10 mouse cellular contexts compared by ENCODE assay signal in the genomic region with DNA sequence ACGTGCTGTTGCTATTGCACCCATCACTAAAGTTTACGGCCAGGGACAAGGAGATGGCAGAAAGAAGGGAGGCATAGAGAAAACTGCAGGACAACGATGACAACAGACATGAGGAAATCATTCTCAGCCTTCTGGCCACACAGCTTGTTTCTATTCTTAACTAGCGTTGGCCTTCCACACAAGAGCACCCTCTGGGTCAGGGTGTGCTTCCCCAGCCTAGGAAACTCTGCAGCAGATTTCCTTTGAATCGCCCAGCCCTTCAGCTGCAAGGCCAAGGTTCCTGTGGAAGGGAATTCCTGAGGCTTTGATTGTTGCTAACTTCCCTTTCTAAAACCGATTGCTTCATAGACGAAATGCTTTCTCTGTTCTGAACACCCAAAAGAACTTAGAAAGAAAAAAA.
DNase-seq lines count a peak whose midpoint lies in the region; ATAC-seq lines count a peak whose summit lies in the region.
"Had no signal": no experiment of that assay in that cellular context is flagged by ENCODE, and none has a peak within 500 bp of the region (broad histone marks: within the 10 kb centered on the region; RNA-seq: fewer than 3 reads in every experiment).

No protein-coding gene starts in this region.

- H3K27ac ChIP-seq in heart, embryonic 13.5 days (replicated peaks): peak overlapping the region; percentile 41; the same call in 1 of the 2 replicates
- H3K27ac ChIP-seq: embryonic facial prominence, embryonic 12.5 days; macrophage; neural tube, embryonic 12.5 days had no signal

- H3K9me3 ChIP-seq in heart, embryonic 13.5 days: no peaks in the 10 kb centered on the region
- H3K9me3 ChIP-seq: embryonic facial prominence, embryonic 12.5 days; neural tube, embryonic 12.5 days had no signal

- DNase-seq in ovary, postnatal 36 days (ENCODE audit: low spot score): peak; percentile 53
- DNase-seq in ovary, postnatal 14 days (ENCODE audit: low spot score): no peak
- DNase-seq in kidney, postnatal 36 days: peak; percentile 37 to 53
- DNase-seq in right cerebral cortex, postnatal 25 days: no peak
- no peak for DNase-seq in left cerebral cortex, adult 8-10 months (ENCODE audit: low spot score in 2 of 2)
- DNase-seq in frontal cortex, postnatal 14 days (ENCODE audit: low spot score in 2 of 2): no peak

- H3K4me2 ChIP-seq in heart, embryonic 13.5 days: no peak overlapping the region
- H3K4me2 ChIP-seq: embryonic facial prominence, embryonic 12.5 days; neural tube, embryonic 12.5 days had no signal

- H3K4me3 ChIP-seq in heart, embryonic 13.5 days: no peak overlapping the region
- H3K4me3 ChIP-seq: embryonic facial prominence, embryonic 12.5 days; neural tube, embryonic 12.5 days had no signal

- no peaks in the 10 kb centered on the region for H3K27me3 ChIP-seq in heart, embryonic 13.5 days (replicated peaks)
- H3K27me3 ChIP-seq: embryonic facial prominence, embryonic 12.5 days; neural tube, embryonic 12.5 days had no signal

- peaks cover 8% of the 10 kb centered on the region for H3K4me1 ChIP-seq in heart, embryonic 13.5 days
- H3K4me1 ChIP-seq: embryonic facial prominence, embryonic 12.5 days; neural tube, embryonic 12.5 days had no signal

- no peak overlapping the region for H3K9ac ChIP-seq in heart, embryonic 13.5 days
- H3K9ac ChIP-seq: embryonic facial prominence, embryonic 12.5 days; neural tube, embryonic 12.5 days had no signal

- 34% methylated on average over 7 of the region's 7 CpGs for WGBS in heart, embryonic 13.5 days

- no peaks in the 10 kb centered on the region for H3K36me3 ChIP-seq in heart, embryonic 13.5 days
- H3K36me3 ChIP-seq: embryonic facial prominence, embryonic 12.5 days; neural tube, embryonic 12.5 days had no signal

- ATAC-seq in heart, embryonic 13.5 days (ENCODE audit: extremely low read depth, insufficient number of reproducible peaks, low FRiP score, low TSS enrichment): no peak

Comparison
In these comparisons a context has a peak if more than half of its experiments do, and no peak if none do; other contexts are left out.
1. DNase-seq: peak in ovary, postnatal 36 days (single experiment) and kidney, postnatal 36 days (2 of 2); none in ovary, postnatal 14 days (single experiment), right cerebral cortex, postnatal 25 days (single experiment), left cerebral cortex, adult 8-10 months (0 of 2) and frontal cortex, postnatal 14 days (0 of 2).